Mouse (Mus musculus) cerebellum, postnatal 25 days (tissue): Measurements from ENCODE around the gene Strip2.

Source experiments
- DNase-seq, 2 experiments: peaks; one replicate each; pipeline ENCODE4 v3.0.0; 2021; ENCODE audit warnings: mixed read lengths in 2 of 2

The Strip2 gene

GRCm38 (mm10) chr6:29930665-29931064, 13.9 kb downstream of the Strip2 start:
- no peak for DNase-seq

GRCm38 (mm10) chr6:29931181-29931580, 14.4 kb downstream of the Strip2 start:
- no peak for DNase-seq

GRCm38 (mm10) chr6:29935741-29936140, 18.9 kb downstream of the Strip2 start:
- peak; percentile 28 to 57 for DNase-seq

- DNase-seq, result no peak
Observed at GRCm38 (mm10) chr6:29940428-29940827, 23.6 kb downstream of the Strip2 start.

- no peak for DNase-seq
Observed at GRCm38 (mm10) chr6:29941036-29941435, 24.2 kb downstream of the Strip2 start.

- DNase-seq, result no peak
Observed at GRCm38 (mm10) chr6:29944465-29944864, 27.7 kb downstream of the Strip2 start.

- no peak for DNase-seq
Observed at GRCm38 (mm10) chr6:29946568-29946967, 29.8 kb downstream of the Strip2 start.

- no peak for DNase-seq
Observed at GRCm38 (mm10) chr6:29947823-29948222, 31.0 kb downstream of the Strip2 start.

GRCm38 (mm10) chr6:29956749-29957148, 39.9 kb downstream of the Strip2 start:
- DNase-seq, result no peak

GRCm38 (mm10) chr6:29958669-29959068, 41.9 kb downstream of the Strip2 start:
- DNase-seq, result no peak

- no peak for DNase-seq
Observed at GRCm38 (mm10) chr6:29961081-29961480, 44.3 kb downstream of the Strip2 start.

- DNase-seq, result peak in 1 of 2 experiments; percentile 13
Observed at GRCm38 (mm10) chr6:29967917-29968316, 51.1 kb downstream of the Strip2 start.

GRCm38 (mm10) chr6:29973341-29973740, 56.5 kb downstream of the Strip2 start:
- no peak for DNase-seq

GRCm38 (mm10) chr6:29974836-29975235, 58.0 kb downstream of the Strip2 start:
- DNase-seq, result no peak

- DNase-seq, result no peak
Observed at GRCm38 (mm10) chr6:29980461-29980860, 63.6 kb downstream of the Strip2 start.

GRCm38 (mm10) chr6:29981797-29982196, 65.0 kb downstream of the Strip2 start:
- no peak for DNase-seq

- DNase-seq, result peak; percentile 45 to 60
Observed at GRCm38 (mm10) chr6:29985058-29985498, 68.3 kb downstream of the Strip2 start.

- DNase-seq, result no peak
Observed at GRCm38 (mm10) chr6:29985504-29985903, 68.7 kb downstream of the Strip2 start.

- DNase-seq, result no peak
Observed at GRCm38 (mm10) chr6:29985986-29986385, 69.2 kb downstream of the Strip2 start.

- DNase-seq, result no peak
Observed at GRCm38 (mm10) chr6:29987246-29987645, 70.4 kb downstream of the Strip2 start.

GRCm38 (mm10) chr6:29998140-29998539, 81.3 kb downstream of the Strip2 start:
- DNase-seq, result peak in 1 of 2 experiments; percentile 11

GRCm38 (mm10) chr6:29998771-29999170, 82.0 kb downstream of the Strip2 start:
- no peak for DNase-seq

- DNase-seq, result no peak
Observed at GRCm38 (mm10) chr6:30002628-30003027, 85.8 kb downstream of the Strip2 start.

- no peak for DNase-seq
Observed at GRCm38 (mm10) chr6:30005851-30006250, 89.0 kb downstream of the Strip2 start.

- DNase-seq, result no peak
Observed at GRCm38 (mm10) chr6:30009204-30009603, 92.4 kb downstream of the Strip2 start.
